Mouse (Mus musculus): Measurements from ENCODE around the gene Olfr292. TPM values are rescaled to one million over a fixed set of nuclear protein-coding genes. Genes with fewer than 3 reads are reported as not detected.

Olfr292 gene
- not detected for total RNA-seq (2022)

DNA sequence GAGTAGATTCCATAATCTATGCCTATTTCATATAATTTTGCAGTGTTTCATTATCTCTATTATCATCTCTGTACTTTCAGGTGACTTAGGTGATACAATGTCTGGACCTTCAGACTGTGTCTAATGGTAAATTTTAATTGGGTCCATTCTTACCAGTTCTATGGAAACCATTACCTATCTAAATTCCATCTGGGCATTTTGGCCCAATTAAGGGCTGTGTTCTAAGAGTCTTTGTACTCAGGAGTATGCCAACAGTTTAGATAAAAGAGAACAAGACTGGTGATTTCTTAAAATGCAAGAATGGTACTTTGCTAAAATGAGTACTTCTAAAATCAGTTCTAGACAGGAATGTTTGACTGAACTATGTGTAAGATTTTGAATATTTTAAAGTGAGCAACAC is at the start of gene Olfr292:
Gene Olfr292, plus strand, starts transcription at position 301 of the 400 bp plus-strand sequence.
- no peak for DNase-seq (ENCODE audit: low spot score)

DNA sequence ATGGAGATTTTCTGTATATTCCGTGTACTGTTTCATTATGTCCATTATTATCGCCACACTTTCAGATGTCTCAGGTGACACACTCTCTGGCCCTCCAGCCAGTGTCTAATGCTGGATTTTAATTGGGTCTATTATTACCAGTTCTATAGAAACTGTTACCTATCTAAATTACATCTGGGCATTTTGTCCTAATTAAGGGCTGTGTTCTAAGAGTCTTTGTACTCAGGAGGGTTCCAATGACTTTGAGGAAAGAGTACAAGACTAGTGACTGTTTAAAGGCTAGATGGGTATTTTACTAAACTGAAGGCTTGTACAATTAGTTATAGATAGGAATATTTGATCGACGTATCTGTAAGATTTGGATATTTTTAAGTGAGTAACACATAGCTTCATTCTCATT is 39.4 kb upstream of the Olfr292 start, which contains the start of gene Olfr293:
Gene Olfr293, plus strand, starts transcription at position 301 of the 400 bp plus-strand sequence.
- DNase-seq (ENCODE audit: low spot score): no peak

DNA sequence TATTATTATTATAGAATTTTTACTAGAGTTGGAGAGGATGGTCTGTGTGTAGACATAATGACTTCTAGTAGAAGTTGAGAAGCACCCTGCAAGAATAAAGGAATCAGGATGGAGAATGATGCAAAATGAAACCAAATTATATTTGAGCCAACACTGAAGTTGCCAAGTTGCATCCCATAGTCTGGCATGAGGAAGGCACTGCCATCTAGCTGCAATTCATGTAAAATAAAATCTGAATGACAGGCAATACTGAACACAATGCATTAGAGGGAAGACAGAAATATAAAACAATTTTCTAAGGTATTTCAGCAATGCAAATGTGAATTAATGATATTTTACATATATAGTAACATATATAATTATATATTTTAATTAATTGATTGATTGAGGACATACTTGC is 36.9 kb downstream of the Olfr292 start:
- no peak for DNase-seq (ENCODE audit: low spot score)

Other genes starting within 250 kb of the Olfr292 start
- gene Olfr299, start 228.4 kb upstream of the Olfr292 start, total RNA-seq (2022): not detected
- not detected for gene Olfr298, start 195.8 kb upstream of the Olfr292 start, total RNA-seq (2022)
- not detected for gene Olfr297, start 168.4 kb upstream of the Olfr292 start, total RNA-seq (2022)
- gene Olfr295, start 104.5 kb upstream of the Olfr292 start, total RNA-seq (2022): not detected
- not detected for gene Olfr294, start 71.7 kb upstream of the Olfr292 start, total RNA-seq (2022)
- not detected for gene Olfr293, start 39.3 kb upstream of the Olfr292 start, total RNA-seq (2022)
- under 1 TPM in 2 of 4 experiments, not detected in 2; 0.13 to 0.19 TPM for gene Folh1, start 87.6 kb downstream of the Olfr292 start, total RNA-seq (2022)
- not detected for gene Vmn2r77, start 106.7 kb downstream of the Olfr292 start, total RNA-seq (2022)
- not detected for gene Vmn2r78, start 226.8 kb downstream of the Olfr292 start, total RNA-seq (2022)

Data from heart, adult 8-10 months (tissue).